Mouse (Mus musculus) urinary bladder, adult 18-20 months (tissue): Measurements from ENCODE around the gene B3galt1.

Experiments
- DNase-seq, 2 experiments: peaks; one replicate each; pipeline ENCODE4 v3.0.0; 2022; ENCODE audit warnings: low spot score in 2 of 2, mixed read lengths in 2 of 2

Gene B3galt1

DNA sequence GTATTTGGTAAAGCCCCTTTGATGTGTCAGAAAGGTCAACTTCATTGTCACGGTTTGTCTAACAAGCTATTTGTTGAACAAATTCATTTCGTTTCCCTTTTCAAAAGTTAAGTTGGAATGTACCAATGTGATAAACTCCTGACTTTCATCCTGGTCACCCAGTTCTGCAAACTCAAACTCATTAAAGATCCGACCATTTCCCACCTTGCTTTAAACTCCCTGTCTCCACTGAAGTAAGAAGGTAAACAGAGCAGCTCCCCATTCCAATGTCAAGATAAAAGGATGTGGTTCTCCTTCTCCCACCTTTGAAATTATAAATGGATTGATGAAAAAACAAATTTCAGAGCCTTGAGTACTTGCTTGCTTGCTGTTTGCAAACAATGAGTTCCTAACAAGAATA is 487.6 kb downstream of the B3galt1 start:
- no peak for DNase-seq

DNA sequence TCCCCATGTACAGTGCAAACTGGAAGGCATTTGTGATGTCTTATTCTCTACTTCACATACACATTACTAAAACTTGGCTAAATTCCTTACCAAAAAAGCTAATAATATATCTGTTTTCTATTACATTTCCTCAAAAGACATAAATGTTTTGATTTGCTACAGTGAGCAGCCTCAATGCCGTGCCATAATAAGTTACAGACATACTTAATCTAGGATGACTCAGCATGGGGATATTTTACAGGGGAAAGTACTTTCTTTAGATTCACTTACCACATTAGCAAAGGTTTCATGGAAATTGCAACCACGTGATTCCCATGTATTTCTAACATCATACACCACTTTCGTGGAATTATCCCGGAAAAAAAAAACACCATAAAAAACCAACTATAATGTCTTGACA is 495.7 kb downstream of the B3galt1 start:
- DNase-seq: no peak

DNA sequence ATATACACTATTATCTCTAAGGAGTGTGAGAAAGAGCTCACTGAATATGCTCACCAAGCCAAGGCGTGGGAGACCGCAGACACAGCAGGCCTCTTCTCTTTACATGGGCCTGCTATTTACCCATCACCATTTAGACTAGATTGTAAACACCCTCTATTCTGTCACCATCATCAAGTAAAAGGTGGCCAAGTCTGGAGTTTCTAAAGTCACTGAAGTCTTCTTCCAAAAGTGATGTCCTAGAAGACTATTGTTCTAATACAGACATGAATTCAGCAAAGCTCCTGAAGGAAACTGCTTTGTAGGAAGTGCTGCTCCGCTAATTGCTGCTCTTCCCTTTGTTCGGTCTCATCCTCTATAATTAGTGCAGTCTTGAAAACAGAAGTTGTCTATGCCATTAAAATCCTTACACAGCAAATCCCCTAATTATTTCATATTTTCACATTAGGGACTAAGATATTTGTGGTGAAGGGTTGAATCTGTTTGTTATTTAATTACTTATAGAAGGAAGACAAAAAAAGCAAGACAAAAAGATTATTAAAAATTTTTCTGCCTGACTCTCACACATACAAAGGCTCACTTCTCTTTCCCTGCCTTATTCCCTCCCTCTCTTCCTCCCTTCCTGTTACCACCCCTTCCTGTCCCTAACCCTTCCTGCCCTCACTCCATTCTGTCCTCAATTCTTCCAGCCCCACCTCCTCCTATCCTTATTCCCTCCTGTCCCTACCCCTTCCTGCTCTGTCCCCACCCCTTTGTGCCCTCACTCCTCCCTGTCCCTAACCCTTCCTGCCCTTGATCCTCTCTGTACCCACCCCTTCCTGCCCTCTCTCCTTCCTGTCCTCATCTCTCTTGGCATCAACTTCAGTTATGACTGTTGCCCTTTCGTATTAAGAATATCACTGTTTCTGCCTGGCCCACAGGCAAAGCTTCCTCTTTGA is 514.0 kb downstream of the B3galt1 start:
- no peak for DNase-seq

DNA sequence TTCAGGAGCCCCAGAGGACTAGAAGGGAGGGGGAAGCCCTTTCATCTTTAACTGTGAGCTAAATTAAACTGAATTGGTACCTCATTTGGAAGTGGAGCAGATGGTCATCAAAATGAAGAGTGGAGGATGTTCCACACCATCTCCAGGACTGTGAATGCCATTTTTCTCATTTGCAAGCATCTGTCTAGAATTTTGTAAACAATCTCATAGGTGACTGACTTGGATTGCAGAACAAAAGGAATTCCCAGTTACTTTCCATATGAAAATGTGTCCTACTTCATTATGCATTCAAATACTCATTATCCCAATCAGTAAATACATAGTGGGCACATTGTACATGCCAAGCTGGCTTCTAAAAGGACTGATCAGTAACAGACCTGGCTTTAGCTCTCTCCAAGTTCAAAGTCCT is 515.2 kb downstream of the B3galt1 start:
- DNase-seq: no peak

DNA sequence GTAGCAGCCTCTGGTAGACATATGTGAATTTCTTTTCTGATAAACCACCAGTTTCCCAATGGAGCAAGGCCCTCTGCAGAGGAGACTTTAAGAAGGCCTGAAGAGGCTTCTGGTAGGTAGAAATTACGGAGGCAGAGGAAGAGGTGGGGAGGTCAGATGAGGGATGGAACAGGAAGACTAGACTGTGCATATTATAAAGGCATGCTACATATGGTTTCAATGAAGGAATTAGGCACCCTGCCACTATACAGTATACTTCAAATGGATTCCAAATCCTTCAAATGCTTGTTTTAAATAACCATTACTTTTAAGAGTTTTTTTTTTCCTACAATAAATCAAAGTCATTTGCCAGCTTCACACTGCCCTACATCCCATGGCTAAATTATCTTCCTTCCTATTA is 518.8 kb downstream of the B3galt1 start:
- no peak for DNase-seq

DNA sequence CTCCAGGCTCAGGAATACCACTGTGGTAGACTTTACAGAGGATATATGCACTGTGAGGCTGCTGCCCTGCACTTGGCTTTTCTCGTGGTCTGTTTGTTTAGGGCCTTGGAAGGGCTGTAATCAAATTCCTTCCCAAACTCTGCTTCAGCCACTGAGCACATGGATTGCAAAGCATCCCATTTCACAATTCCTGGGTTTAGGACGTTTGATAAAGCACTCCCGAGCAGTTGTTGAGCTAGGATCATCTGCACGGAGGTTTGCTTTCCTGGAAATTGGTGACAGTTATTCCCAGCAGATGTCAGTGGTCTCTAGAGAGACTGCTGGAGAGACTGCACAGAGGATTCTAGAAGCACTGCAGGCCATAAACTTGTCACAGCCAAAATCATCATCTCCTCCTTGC is 520.4 kb downstream of the B3galt1 start:
- no peak for DNase-seq

DNA sequence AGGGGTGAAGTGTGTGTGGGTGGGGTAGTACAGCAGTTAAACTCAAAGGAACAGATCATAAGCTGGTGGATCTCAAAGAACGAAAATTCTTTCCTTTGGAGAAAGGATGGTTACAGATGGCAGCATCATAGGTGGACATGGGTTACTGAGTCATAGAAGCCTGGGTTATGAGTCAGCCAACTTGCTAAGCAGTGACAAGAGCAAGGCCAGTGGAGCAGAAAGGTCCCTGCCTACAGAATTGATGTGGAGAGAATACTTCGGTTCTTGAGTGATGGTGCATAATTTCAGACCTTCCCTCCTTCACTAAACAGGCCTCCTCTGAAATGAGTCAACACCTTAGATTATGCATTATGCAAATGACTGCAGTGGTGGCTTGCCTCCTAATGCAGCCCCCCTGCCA is 525.9 kb downstream of the B3galt1 start:
- DNase-seq: no peak

DNA sequence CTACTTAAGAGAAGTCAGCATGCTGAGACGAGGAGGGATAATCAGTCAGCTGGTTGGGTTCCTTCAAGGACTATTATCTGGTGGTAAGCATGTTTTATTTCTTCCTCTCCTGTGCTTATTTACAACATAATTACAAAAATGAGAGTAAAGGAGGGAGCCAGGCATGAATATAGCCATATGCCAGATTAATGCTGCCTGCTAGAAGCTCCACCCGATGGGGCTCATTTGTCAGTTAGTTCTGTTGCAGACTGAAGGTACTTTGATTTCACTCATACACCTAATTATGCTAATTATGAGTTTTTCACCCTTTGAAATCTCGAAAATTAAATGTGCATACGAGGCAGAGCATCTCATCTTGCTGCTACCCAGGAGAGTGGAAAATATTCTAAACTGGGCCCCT is 539.0 kb downstream of the B3galt1 start:
- no peak for DNase-seq

DNA sequence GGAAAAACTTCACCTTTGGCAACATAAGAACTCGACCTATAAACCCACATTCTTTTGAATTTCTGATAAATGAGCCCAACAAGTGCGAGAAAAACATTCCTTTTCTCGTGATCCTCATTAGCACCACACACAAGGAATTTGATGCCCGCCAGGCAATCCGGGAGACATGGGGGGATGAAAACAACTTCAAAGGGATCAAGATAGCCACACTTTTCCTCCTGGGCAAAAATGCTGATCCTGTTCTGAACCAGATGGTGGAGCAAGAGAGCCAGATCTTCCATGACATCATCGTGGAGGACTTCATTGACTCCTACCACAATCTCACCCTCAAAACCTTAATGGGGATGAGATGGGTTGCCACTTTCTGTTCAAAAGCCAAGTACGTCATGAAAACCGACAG is 552.4 kb downstream of the B3galt1 start:
- no peak for DNase-seq

DNA sequence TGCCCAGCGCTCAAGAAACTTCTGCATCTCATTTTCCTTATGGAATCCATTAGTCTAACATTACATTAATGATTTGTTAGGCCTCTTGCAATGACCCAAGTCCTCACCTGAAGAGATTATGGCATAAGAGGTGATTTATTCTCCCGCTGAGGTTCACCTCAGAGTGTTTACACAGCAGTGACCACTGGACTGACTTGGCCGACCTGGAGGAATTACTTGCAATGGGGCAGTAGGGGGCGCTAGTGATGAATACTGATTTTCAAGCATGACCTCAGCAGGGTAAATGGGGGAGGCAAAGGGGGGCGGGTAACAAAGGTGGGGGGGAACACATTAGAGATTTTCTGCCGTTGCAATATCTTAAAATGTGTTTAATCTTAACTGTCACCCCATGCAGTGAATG is 559.1 kb downstream of the B3galt1 start:
- no peak for DNase-seq

DNA sequence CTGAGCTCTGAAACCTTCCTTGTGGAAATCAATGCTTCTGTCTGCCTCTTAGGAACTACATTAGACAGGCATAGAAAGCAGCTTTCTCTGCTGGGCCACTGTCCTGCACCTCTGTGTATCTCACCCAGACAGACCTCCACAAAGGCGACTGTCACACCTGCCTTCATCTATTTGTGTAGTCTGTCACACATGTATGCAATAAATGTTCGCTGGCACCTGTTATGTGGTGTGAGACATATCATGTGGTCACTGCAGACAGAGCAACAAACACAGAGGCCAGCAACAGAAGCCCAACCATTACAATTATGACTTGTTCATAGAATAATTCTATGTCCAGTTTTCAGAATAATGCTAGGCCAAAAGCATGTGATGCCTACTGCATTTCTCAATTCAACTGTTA is 575.4 kb downstream of the B3galt1 start:
- DNase-seq: no peak

DNA sequence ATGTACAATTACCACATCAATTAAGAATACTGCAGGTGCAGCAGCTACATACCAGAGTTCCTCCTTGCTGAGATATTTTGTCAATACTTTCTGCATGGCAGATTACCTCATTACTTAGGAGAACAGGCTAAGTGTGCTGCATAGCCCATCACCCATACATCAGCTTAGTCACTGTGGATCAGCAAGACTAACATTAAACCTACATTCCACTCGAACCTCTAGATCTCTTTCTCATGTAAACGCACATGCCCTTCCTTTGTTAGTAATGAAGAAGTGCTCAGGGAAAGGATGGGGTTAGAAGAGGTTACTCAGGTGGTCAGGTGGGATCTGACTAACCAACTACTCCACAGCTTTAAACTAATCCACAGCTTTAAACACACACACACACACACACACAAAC is 577.6 kb downstream of the B3galt1 start:
- DNase-seq: no peak

DNA sequence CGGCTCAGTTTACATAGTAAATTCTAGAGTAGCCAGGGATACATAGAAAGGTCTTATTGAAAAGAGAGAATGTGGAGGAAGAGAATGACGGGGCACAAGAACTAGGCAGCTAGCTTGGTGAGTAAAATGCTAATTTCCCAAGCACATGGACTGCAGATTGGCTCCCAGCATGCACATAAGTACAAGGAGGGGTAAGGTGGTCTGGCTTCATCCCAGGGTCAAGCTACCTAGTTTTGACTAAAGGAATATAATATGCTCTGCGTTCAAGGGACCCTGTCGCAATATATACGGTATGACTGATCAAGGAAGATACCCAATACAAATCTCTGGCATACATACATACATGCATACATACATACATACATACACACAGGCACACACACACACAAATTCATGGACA is 594.1 kb downstream of the B3galt1 start:
- DNase-seq: no peak

DNA sequence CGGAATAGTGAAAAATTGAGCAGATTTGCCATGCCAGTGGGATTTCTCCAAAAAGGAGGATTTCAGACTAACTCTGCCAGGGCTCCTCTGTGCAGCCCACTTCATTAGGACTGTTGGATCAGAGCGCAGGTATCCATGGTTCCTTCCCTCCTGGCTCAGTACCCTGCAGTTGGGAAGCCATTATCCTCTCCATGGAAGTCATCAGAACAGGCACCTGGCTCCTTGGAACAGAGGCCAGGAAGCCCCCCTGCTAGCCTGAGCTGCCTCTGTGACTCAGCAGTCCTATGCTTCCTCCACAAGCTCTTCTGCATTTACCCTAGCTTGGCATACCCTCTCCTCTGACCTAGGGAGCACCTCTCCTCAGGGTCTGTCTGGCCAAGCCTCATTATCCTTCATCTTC is 594.9 kb downstream of the B3galt1 start:
- no peak for DNase-seq

DNA sequence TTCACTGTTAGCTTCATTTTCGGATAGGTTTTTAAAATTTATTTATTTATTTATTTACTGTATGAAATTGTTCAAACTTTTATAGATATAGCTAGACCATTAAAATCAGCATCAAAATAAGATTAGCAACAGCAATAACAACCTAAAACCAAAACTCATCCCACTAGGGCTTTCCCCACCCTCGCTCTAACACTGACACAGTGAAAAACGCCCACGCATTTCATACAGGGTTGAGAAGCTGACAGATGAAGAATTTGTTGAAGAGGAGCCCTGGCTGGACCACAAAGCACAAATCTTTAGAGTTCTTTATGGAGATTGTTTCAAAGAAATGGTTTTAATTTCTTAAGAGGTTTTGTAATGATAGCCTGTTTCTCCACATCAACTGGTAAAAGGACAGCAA is 596.3 kb downstream of the B3galt1 start:
- DNase-seq: no peak

DNA sequence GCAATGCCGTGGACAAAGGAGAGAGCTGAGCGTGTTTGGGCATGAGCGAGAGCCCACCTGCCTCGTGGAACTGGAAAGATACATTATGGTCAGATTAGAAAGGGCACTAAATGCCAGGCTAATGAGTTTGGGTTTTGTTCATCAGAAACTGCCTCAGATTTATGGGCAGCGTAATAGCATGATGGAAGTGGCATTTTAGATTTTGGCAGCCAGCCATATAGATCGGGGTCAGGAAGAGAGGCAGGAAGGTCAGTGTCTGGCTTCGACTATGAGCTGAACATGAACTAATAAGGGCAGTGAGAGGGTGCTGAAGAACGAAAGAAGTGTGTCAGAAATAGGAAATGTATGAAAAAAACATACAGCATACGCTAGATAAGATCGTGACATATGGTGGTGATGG is 605.6 kb downstream of the B3galt1 start:
- no peak for DNase-seq
